Mouse (Mus musculus) cerebellum, adult 2 months (tissue): ENCODE data around the gene Kcna7. TPM values are rescaled to one million over a fixed set of nuclear protein-coding genes. Genes with fewer than 3 reads are reported as not detected.

Experiments
- DNase-seq, 2 experiments: peaks; one replicate each; pipeline ENCODE4 v3.0.0; 2021
- H3K27ac ChIP-seq: fragments of 200-500 bp; 2 replicates; pipeline ENCODE4 v1.5.1; 2012; ENCODE audit warnings: low read length, control low read depth, inconsistent platforms; ENCODE audit not compliant: insufficient read depth
- H3K27me3 ChIP-seq: fragments of 200-500 bp; 2 replicates; pipeline ENCODE4 v1.6.1; 2012; ENCODE audit warnings: inconsistent platforms, mild to moderate bottlenecking, low read length, moderate library complexity; ENCODE audit not compliant: control insufficient read depth, insufficient read depth
- H3K4me1 ChIP-seq: fragments of 200-500 bp; 2 replicates; pipeline ENCODE4 v1.6.1; 2011; ENCODE audit warnings: low read length; ENCODE audit not compliant: control insufficient read depth, insufficient read depth
- H3K4me3 ChIP-seq: fragments of 200-500 bp; replicated peaks from 2 replicates; pipeline ENCODE3; 2011; ENCODE audit warnings: mild to moderate bottlenecking, low read depth, low read length, control low read depth; ENCODE audit not compliant: insufficient read depth
- CTCF ChIP-seq: fragments of 200-500 bp; IDR thresholded peaks from 2 replicates; pipeline ENCODE4 v1.5.1; 2011; ENCODE audit warnings: low read depth, mild to moderate bottlenecking, control low read depth, low read length, moderate library complexity, borderline replicate concordance; ENCODE audit not compliant: insufficient read depth
- POLR2A ChIP-seq: fragments of 200-500 bp; IDR thresholded peaks from 2 replicates; pipeline ENCODE4 v1.6.1; 2011; ENCODE audit warnings: low read length, control low read depth, borderline replicate concordance; ENCODE audit not compliant: insufficient read depth
- WGBS: fragments of 180-500 bp; shearing (Covaris S2); methylation state at CpG from one replicate; pipeline ENCODE4 v1.1.7; 2018; 5-methylcytosine and 5-hydroxymethylcytosine counted together
- polyA plus RNA-seq: library from polyadenylated mRNA; depleted of rRNA; stranded (reverse); fragments of >200 nt; gene quantifications from 2 replicates; pipeline ENCODE4 v1.2.3, GENCODE M21; 2012; rRNA removed

The Kcna7 gene
- polyA plus RNA-seq, 1 experiment = not detected

- DNase-seq = peak; percentile 80 to 87
- WGBS = 49% methylated on average over 23 of the region's 23 CpGs
- Histone ChIP-seq H3K27me3 (no peaks in the 10 kb centered on the region), H3K4me3 (peak overlapping the region; percentile 55), H3K27ac (no peak overlapping the region), H3K4me1 (no peaks in the 10 kb centered on the region)
- TF ChIP-seq CTCF (peak; percentile 84), POLR2A (no peak)
Observed at GRCm38 (mm10) chr7:45451344-45451982, 46.0 kb downstream of the Kcna7 start.

DNA sequence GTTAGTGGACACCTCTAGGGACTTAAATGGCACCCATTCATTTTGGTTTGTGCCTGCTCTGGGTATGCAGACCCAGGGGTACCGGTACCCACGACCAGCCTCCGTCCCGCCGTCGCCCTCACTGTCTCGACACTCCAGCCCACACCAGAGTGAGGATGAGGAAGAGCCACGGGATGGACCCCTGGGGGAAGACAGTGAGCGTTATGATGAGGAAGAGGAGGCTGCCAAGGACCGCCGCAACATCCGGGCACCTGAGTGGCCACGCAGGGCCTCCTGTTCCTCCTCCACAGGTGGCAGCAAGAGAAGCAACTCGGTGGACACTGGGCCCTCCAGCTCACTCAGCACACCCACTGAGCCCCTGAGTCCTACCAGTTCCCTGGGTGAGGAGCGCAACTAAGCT lies 49.5 kb downstream of the Kcna7 start:
- DNase-seq = no peak
- no peak overlapping the region for H3K4me3 ChIP-seq
- TF ChIP-seq POLR2A = no peak
- no peak for TF ChIP-seq CTCF
- no peak overlapping the region for H3K27ac ChIP-seq
- peaks cover 7% of the 10 kb centered on the region for H3K4me1 ChIP-seq
- WGBS = 85% methylated on average over 15 of the region's 15 CpGs
- no peaks in the 10 kb centered on the region for H3K27me3 ChIP-seq

DNA sequence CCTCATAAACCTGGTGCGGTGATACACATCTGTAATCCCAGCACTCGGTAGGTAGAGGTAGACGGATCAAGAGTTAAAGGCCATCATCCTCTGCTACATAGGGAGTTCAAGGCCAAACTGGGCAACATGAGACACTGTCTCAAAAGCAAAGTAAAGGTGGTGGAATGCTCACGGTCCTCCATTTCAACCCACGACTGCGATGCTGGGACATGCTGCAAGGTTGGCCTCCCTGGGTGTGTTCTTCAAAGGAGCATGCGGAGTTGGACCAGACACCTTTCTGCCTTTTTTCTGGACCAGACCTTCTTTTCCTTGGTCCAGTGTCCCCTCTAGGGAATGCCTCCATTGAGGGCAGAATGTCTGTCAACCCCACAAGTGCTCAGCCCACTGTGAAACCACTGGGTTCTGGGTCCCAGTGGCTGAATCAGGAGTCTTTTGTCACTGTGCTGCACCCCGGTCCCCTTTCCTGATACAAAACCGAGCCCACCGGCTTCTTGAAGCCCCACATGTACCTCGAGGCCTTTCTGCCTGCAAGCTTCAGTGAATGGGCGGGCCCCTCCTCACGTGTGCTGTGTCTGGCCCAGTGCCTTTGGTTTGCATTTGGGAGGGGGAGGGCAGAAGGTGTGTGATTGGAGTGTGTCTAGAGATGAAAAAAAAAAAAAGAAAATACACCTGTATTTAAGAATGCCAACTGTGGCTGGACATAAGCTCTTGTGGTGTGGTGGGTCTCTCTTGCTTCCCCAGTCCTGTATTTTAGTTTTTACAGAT lies 50.7 kb downstream of the Kcna7 start:
- peaks cover 11% of the 10 kb centered on the region for H3K4me1 ChIP-seq
- H3K27me3 ChIP-seq = no peaks in the 10 kb centered on the region
- no peak for DNase-seq
- TF ChIP-seq POLR2A (no peak), CTCF (no peak)
- H3K27ac ChIP-seq = no peak overlapping the region
- 75% methylated on average over 13 of the region's 13 CpGs for WGBS
- no peak overlapping the region for H3K4me3 ChIP-seq

DNA sequence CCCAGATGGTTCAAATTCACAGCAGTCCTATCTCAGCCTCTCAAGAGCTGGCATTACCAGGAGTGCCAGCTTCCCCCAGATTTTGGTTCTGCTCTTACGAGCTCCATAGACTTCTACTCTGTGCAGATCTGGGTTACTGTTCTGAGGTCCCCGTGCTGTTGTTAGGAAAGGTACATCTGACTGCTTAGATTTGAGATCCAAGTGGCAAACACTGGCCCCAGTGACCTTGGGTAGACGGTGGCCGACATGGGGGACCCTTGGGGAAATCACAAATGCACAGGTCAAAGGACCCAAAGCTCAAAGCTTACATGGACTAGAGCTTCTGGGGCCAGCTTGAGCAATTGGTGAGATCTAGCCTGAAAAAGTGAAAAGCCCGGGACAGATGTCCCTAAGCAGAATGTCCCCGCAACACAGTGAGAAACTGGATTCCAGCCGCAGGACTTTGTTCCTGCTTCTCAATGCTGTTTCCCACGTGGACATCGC lies 51.3 kb downstream of the Kcna7 start:
- Histone ChIP-seq H3K27ac (no peak overlapping the region), H3K27me3 (no peaks in the 10 kb centered on the region), H3K4me3 (no peak overlapping the region), H3K4me1 (peaks cover 11% of the 10 kb centered on the region)
- DNase-seq = no peak
- WGBS = 49% methylated on average over 9 of the region's 9 CpGs
- no peak for TF ChIP-seq CTCF

DNA sequence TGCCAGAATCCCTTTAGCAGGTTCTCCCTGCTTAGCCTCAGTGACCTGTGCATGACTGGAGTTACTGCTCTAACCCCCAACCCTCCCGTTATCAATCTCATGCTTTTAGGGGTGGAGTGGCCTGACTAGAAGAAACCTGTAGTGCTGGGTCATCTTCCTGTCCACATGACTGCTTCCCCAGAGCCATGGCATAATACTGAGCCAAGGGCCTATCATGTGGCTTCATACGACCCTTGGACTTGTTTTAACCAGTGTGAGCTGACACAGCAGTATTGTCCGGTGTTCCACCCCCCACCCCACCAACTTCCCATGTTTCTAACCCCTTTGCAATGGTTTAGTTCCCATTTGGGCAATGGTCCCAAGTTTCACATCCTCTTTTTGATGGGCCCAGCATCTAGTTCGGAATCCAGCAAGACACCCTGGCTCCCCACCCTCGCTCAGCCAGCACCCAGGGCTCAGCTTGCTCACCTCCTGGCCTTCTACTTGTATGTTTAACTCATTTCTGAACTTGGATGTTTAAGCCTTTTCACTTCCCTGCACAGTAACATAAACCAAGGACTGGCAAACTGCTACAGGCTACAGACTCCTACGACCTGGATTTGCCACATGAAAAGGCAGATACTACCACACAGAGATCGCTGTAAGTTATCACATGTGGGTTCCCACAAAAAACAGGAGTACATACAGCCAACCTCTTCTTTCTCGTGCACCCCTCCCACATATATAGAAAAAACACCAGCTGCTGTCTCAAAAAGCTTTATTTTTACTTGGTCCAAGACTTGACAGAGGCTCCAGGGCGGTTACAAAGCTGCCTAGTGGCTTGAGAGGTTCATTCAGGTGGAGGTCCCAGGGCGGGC lies 52.0 kb downstream of the Kcna7 start:
- peak overlapping the region; percentile 15 for H3K4me3 ChIP-seq
- 38% methylated on average over 10 of the region's 10 CpGs for WGBS
- H3K27ac ChIP-seq = no peak overlapping the region
- no peaks in the 10 kb centered on the region for H3K27me3 ChIP-seq
- H3K4me1 ChIP-seq = peaks cover 11% of the 10 kb centered on the region
- DNase-seq = no peak
- no peak for TF ChIP-seq CTCF
- TF ChIP-seq POLR2A = no peak

GRCm38 (mm10) chr7:45458748-45459563 lies 53.5 kb downstream of the Kcna7 start:
- H3K4me1 ChIP-seq = peaks cover 11% of the 10 kb centered on the region
- TF ChIP-seq CTCF (no peak), POLR2A (no peak)
- under 1% methylated on average over 43 of the region's 43 CpGs for WGBS
- H3K27me3 ChIP-seq = no peaks in the 10 kb centered on the region
- peak overlapping the region; percentile 71 for H3K27ac ChIP-seq
- H3K4me3 ChIP-seq = peak overlapping the region; percentile 96
- peak; percentile 81 to 86 for DNase-seq

Other genes with a start within 250 kb of the Kcna7 start
- 397 and 476 TPM in 2 replicates for gene Slc17a7, start 241.7 kb upstream of the Kcna7 start, polyA plus RNA-seq
- gene Gfy, start 226.1 kb upstream of the Kcna7 start, polyA plus RNA-seq = 0.54 and 0.57 TPM in 2 replicates
- gene Pth2, start 224.7 kb upstream of the Kcna7 start, polyA plus RNA-seq = not detected in 2 replicates
- 1.9 and 2.4 TPM in 2 replicates for gene Ccdc155, start 200.8 kb upstream of the Kcna7 start, polyA plus RNA-seq
- gene Dkkl1, start 193.5 kb upstream of the Kcna7 start, polyA plus RNA-seq = 0.36 and 0.51 TPM in 2 replicates
- 4.7 and 5.0 TPM in 2 replicates for gene Tead2, start 189.9 kb upstream of the Kcna7 start, polyA plus RNA-seq
- gene Cd37, start 166.5 kb upstream of the Kcna7 start, polyA plus RNA-seq = 3.1 and 4.3 TPM in 2 replicates
- gene Slc6a16, start 164.6 kb upstream of the Kcna7 start, polyA plus RNA-seq = 2.6 and 3.1 TPM in 2 replicates
- not detected in 2 replicates for gene Slc6a21, start 128.1 kb upstream of the Kcna7 start, polyA plus RNA-seq
- 17.5 and 18.9 TPM in 2 replicates for gene Trpm4, start 71.9 kb upstream of the Kcna7 start, polyA plus RNA-seq
- gene Hrc, start 70.4 kb upstream of the Kcna7 start, polyA plus RNA-seq = 0.11 and 0.31 TPM in 2 replicates
- gene Ppfia3, start 38.6 kb upstream of the Kcna7 start, polyA plus RNA-seq = 84.3 and 85.9 TPM in 2 replicates
- gene Lin7b, start 35.1 kb upstream of the Kcna7 start, polyA plus RNA-seq = 92.6 and 103 TPM in 2 replicates
- 807 and 849 TPM in 2 replicates for gene Snrnp70, start 9.9 kb upstream of the Kcna7 start, polyA plus RNA-seq
- gene Ntf5, start 8.0 kb downstream of the Kcna7 start, polyA plus RNA-seq = 0.07 and 0.29 TPM in 2 replicates
- 0.59 and 1.1 TPM in 2 replicates for gene Lhb, start 15.2 kb downstream of the Kcna7 start, polyA plus RNA-seq
- 24.4 and 24.8 TPM in 2 replicates for gene Gys1, start 29.2 kb downstream of the Kcna7 start, polyA plus RNA-seq
- 56.8 TPM in 2 replicates for gene Ruvbl2, start 32.4 kb downstream of the Kcna7 start, polyA plus RNA-seq
- gene Ftl1, start 54.2 kb downstream of the Kcna7 start, polyA plus RNA-seq = 463 and 480 TPM in 2 replicates
- gene Bax, start 61.2 kb downstream of the Kcna7 start, polyA plus RNA-seq = 102 and 103 TPM in 2 replicates
- 0.10 TPM in 1 of 2 replicates, not detected in the other for gene Tulp2, start 76.2 kb downstream of the Kcna7 start, polyA plus RNA-seq
- gene Gm45808, start 81.2 kb downstream of the Kcna7 start, polyA plus RNA-seq = 0.33 TPM in 1 of 2 replicates, not detected in the other
- gene Dhdh, start 83.2 kb downstream of the Kcna7 start, polyA plus RNA-seq = 4.7 and 5.6 TPM in 2 replicates
- 136 and 150 TPM in 2 replicates for gene Nucb1, start 104.8 kb downstream of the Kcna7 start, polyA plus RNA-seq
- 26.7 and 28.5 TPM in 2 replicates for gene Ppp1r15a, start 120.6 kb downstream of the Kcna7 start, polyA plus RNA-seq
- gene Plekha4, start 120.7 kb downstream of the Kcna7 start, polyA plus RNA-seq = 1.2 and 1.3 TPM in 2 replicates
- gene Hsd17b14, start 149.2 kb downstream of the Kcna7 start, polyA plus RNA-seq = 1.3 and 1.9 TPM in 2 replicates
- 21.1 and 24.2 TPM in 2 replicates for gene Bcat2, start 164.5 kb downstream of the Kcna7 start, polyA plus RNA-seq
- not detected in 2 replicates for gene Fgf21, start 209.8 kb downstream of the Kcna7 start, polyA plus RNA-seq
- 0.07 and 0.08 TPM in 2 replicates for gene Fut1, start 211.6 kb downstream of the Kcna7 start, polyA plus RNA-seq
- gene Izumo1, start 216.2 kb downstream of the Kcna7 start, polyA plus RNA-seq = 0.08 and 0.18 TPM in 2 replicates
- gene Rasip1, start 221.8 kb downstream of the Kcna7 start, polyA plus RNA-seq = 7.6 and 7.7 TPM in 2 replicates
- gene Mamstr, start 234.3 kb downstream of the Kcna7 start, polyA plus RNA-seq = 7.1 and 9.8 TPM in 2 replicates